Mouse (Mus musculus) lung, postnatal 0 days (tissue): ENCODE results near the gene Hsf4.

Experiments used
- CTCF ChIP-seq: IDR thresholded peaks from 2 replicates; pipeline ENCODE4 v1.5.1; 2016; ENCODE audit warnings: antibody characterized with exemption, mild to moderate bottlenecking
- EP300 ChIP-seq: IDR thresholded peaks from 2 replicates; pipeline ENCODE4 v1.6.1; 2016; ENCODE audit warnings: antibody characterized with exemption, mild to moderate bottlenecking, control low read depth

DNA sequence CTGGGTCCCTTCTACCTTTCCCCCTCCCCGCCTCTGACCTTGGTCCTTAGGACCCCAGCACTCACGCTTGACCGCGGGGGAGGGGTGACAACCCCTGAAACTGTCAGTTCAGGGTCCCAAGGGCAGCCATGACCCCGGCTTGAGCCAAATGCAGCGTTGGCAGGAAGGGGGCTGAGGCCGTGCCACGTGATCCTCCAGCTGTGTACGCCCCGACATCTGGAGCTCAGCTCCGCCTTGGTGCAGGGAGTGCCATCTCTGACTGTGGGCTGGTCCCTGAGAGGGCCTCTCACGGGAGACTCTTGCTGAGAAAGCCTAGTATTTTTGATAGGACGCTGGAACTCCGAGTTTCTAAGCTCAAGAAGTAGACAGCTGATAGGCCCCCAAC is 14.6 kb upstream of the Hsf4 start, which contains the start of gene B3gnt9:
- TF ChIP-seq CTCF (0 out of 2 replicates have a peak, but pooled peaks have one; percentile 6), EP300 (no peak)
